Mouse (Mus musculus) urinary bladder, postnatal 4 days (tissue): Measurements from ENCODE around the gene Arhgap8.
"Not testable (repeated sequence)": the region's sequence is repeated elsewhere in the genome, so short reads cannot be mapped to it uniquely, and the experiment has no call there.

Experiments
- DNase-seq, 2 experiments: peaks; one replicate each; pipeline ENCODE4 v3.0.0; 2021 to 2022; ENCODE audit warnings: low spot score in 2 of 2

The Arhgap8 gene

DNA sequence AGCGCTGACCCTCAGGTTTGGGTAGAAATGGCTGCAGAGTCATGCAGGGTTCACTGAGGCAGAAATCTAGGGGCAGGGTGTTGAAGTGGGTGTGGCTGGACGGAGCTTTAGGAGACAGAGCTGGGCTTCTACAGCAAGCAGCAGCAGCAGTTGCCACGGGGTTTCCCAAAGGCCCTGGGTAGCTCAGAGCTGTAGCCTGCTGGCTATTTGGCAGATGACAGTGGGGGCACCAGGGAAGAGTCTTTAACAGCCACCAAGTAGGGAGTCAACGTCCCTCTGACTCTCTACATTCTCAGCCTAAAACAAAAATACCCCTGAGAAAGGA, 12.5 kb downstream of the Arhgap8 start:
- no peak for DNase-seq

DNA sequence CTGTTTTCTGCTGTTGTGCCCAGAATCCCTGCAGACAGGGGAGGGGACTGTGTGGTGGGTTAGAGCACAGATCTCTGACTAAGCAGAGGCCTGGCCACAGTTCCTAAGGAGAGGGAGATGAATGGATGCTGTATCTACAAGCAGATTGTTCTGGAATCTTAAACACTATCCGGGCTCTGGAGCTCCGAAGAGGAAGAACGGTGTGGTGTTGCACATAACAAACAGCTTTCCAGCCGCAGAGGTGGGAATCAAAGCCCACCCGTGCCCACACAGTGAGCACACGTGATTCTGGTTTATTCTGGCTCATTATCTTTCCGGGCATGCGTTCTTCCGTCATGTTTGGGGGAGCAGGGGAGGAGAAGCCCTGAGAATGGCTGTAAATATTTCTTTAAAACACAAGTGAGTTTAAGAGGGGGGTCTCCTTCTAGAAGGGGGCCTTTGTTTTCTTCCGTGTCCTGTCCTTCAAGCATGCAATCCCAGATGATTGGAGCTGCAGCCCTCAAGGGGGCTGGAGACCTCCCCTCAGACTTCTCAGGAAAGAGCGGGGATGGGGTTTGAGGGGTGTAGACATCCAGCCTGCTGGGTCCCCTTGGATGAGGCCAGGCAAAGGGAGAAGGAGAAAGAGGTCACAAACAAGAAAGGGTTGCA, 16.6 kb downstream of the Arhgap8 start:
- DNase-seq = no peak

DNA sequence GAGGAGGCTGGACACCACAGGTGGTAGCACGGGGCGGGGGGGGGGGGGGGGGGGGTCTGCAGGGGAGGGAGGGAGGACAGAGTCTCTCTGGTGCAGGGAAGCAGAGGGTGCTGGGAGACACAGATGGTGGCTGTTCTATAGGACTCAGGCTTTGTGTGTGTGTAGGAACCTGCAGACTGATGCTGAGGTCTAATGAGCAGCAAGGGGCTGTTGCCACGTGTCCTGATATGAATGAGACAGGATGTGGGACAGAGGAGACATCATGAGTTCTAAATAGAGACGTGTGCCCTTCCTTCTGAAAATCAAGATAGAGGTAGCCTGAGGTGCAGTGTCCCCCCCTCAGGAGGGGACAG, 17.1 kb downstream of the Arhgap8 start:
- DNase-seq = no peak

DNA sequence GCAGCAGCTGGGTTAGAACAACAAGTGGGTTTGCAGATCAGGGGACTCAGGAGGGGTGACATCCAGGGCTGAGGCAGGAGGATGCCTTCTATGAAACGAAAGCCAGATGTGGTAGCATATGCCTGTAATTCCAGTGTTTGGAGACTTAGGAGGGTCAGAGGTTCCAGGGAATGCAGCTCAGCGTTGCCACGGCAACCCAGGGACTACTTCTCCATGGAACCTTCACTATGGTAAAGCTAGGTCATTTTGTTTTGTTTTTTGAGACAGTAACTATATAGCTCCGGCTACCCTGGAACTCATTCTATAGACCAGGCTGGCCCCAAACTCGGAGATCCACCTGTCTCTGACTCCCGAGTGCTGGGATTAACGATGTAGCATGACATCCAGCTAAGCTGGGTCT, 18.4 kb downstream of the Arhgap8 start:
- DNase-seq = no peak

DNA sequence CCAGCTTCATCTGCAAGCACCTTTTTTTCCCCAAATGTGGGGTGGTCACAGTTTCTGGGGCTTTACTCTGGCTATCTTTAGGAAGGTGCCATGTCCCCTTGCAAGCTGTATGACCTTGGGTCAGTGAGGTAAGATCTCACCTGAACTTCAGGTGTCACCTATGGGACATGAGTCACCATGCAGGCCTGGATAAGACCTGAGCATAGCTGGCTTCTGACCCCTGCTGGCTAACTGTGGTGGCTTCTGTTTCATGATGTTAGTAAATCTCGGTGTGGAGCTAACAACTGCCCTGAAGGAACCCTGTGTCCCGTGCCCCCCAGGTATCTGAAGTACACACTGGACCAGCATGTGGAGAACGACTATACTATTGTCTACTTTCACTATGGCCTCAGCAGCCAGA, 21.7 kb downstream of the Arhgap8 start:
- no peak for DNase-seq

DNA sequence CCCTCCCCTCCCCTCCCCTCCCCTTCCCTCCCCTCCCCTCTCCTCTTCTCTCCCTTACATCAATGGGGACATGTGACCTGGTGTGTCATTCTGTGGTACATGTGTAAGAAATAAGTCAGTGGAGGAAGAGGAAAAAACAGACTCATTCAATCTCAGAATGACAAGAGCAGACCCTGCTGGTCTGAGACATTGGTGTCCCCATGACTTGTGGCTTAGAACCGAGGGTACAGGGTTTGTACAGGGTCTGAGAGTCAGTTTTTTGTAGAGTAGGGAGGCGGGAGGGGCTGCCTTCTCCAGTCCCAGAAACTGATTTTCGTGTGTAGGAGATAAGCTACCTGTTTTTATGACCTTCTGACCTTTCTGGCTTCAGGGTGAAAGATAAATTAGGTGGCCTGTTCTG, 23.5 kb downstream of the Arhgap8 start:
- DNase-seq = no peak

DNA sequence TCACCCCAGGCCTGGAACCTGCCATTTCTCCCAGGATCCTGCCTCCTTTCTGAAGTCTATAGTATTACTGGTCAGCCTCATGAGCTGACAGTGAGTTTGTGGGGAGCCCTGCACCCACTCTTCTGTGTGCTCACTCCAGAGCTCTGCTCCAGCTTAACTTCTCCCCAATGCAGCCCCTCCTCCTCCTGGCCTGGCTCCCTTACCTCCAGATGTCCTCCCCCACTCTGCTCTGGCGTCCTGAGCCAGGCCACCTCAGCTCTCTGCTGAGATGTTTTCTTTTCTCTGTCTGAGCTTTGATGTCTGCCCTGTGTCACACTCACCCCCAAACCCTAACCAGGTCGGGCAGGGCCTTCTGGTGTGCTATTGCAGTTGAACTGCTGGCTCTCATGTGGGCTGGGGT, 24.5 kb downstream of the Arhgap8 start:
- DNase-seq = no peak

DNA sequence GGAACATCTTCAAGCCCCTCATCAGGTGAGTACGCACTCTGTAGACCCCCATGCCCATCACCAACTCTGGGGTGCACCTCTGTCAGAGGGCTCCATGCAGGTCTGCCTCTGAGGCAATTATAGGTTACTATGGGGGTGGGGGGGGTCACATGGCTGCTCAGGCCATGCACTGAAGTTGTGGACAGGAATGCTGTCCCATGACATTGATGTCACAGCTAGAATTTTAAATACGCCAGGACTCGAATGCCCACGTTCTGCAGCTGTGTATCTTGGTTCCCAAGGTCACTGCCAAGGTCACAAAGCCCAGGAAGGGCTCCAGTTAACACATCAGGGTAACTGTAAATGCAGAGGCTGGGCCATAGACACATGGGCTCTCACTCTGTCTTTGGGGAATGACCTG, 26.0 kb downstream of the Arhgap8 start:
- no peak for DNase-seq

DNA sequence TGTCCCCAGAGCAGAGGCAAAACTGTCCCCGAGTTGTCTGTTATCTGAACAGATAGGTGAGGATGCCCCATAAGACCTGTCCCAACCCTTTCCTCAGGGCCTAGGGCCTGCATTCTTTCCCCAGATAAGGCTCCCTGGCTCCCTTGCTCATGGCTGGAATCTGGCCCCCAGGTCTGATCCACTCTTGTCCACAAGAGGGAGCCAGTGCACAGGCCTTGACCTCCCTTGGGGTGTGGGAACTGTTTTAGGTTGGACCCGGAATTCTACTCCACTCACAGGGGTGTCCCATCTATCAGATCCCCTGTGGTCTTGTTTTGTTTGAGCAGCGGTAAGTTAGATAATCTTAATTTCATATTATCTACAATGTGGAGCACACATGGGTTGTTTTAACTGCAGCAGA, 35.1 kb downstream of the Arhgap8 start:
- peak; percentile 59 to 82 for DNase-seq

DNA sequence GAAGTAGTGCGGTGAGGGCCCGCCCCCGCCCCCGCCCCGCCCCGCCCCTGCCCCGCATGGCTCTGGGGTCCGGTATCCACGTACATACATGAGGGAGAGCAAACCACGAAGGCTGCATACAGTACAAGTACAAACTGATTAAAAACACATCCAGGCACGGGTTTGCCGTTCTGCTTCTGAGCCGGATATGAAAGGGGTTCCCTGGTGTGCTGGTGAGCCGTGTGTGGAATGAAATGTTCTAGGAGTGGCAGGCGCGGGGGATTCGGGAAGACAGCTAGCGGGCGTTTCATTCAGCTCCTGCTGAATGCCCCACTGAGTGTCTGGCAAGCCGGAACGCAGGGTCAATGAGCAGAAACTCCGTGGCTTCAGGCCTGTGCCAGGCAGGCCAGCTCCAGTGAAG, 36.6 kb downstream of the Arhgap8 start:
- DNase-seq = no peak

DNA sequence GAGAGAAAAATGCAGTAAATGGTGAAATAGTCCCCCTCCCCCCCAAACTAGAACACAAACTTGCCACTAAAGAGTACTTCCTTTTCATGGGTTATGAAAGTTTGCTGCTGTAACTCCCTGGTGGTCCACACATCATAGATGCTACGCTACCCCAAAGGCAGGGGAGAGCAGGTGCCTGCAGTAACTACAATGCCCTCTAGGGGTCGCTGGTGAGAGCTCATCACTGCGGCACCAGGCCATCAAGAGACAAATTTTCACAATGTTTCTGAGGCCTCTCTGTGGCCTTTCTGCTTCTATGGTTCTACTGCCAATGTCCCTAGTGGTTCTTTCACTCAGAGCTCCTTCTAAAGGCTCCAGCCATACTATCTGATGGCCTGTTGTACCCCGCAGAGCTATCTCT, 38.6 kb downstream of the Arhgap8 start:
- no peak for DNase-seq

DNA sequence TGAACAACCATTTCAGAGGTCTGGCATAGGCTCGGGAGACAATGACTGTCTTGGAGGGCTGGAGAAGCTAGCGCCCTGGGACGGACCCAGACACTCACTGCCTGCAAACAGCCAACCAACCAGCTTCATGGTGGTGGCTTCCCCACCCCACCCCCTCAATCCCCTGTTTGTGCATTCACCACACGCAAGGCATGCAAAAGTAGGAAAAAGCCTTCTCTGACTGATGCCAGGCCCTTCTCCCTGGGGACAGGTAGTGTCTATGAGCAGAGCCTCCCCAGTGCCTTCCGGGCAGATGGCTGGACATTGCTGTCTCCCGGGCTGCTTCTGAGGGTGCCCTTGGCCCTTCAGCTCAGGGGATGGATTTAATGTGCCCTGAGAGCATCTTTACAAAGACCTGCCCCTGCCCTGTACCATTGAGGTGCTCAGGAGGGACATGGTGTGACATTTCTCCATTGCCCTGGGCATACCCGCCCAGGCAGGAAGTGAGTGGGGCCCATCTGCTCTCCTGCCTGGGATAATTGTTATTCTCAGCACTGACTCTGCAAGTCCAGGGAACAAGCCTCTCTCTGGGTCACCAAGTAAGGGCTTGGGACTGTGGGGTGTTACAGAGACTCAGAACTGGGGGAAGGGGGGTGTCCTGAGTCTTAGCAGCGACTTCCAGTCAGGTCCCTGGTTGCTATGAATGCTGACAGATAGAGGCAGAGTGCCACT, 43.0 kb downstream of the Arhgap8 start:
- DNase-seq = no peak

DNA sequence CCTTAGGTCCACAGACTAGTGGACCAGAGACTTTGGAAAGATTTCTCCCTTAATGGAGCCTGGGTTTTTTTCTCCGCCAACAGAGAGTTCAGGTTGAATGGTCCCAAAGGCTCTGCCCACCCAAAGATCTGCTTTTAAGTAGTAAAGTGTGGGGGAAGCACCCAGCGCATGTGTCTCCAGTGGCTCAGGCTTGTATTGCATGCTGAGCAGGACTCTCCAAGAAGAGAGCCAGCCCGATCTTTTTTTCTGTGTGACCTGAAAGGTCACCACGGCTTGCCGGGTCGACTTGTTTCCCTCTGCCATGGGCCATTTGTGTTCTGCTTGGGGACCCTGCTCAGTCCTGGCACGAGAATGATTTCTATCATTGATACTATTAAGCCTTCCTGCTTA, 43.6 kb downstream of the Arhgap8 start:
- no peak for DNase-seq

DNA sequence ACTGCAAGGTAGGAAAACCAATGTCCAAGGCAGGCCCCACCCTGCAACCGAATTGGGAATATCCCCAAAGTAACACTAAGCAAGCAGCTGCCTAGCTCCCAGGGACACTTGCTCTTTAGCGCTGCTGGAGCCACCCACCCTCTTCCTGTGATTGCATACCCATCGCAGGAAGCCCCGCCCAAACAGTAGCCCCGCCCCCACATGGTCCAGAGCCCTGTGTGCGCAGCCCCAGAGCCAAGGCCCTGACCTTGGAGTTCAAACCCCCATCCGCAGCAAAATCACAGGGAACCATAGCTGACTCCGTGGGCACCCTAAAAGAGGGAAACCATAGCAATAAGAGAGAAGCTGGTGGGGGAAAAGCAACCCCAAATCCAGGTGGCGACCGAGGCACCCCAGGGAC, 46.8 kb downstream of the Arhgap8 start:
- no peak for DNase-seq

DNA sequence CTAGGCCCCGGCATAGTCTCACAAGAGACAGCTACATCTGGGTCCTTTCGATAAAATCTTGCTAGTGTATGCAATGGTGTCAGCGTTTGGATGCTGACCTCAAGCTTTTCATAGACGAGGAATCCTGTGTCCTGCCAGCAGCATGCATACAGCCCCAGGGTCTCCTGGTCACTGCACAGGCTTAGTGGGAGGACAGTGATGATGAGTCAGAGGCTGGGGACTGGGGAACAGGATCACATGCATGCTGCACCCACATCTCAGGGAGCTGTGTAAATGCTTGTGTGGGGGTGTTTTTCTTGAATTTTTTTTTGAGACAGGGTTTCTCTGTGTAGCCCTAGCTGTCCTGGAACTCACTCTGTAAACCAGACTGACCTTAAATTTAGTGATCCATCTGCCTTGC, 48.7 kb downstream of the Arhgap8 start:
- not testable (repeated sequence) for DNase-seq

DNA sequence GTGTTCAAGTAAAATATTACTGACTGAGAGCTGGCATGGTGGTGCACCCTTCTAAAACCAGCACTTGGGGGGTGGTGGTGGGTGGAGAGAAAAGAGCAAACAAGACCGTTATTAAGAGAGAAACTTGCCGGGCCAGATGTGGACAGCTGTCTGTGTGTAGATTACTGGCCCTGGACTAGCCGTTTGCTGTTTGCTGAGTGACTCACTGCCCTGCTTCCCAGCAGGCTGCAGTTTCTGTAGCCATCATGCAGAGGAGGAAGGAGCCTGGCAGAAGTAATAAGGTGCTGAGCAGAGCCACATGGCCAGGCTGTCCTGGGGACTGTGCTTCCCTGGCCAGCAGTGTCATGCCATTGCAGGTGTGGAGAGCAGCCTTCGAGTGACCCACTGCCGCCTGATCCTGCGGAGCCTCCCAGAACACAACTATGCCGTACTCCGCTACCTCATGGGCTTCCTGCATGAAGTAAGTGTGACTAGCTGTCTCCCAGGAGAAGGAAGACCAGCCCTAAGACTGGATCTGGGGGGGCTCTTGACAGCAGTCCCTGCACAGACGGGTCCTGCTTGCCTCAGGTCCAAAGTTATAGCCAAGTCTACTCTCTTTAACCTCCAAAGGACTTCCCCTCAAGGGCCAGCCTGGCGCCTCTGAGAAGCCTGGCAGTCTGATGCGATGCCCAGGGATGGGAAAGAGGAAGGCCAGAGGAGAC, 49.9 kb downstream of the Arhgap8 start:
- DNase-seq = no peak

DNA sequence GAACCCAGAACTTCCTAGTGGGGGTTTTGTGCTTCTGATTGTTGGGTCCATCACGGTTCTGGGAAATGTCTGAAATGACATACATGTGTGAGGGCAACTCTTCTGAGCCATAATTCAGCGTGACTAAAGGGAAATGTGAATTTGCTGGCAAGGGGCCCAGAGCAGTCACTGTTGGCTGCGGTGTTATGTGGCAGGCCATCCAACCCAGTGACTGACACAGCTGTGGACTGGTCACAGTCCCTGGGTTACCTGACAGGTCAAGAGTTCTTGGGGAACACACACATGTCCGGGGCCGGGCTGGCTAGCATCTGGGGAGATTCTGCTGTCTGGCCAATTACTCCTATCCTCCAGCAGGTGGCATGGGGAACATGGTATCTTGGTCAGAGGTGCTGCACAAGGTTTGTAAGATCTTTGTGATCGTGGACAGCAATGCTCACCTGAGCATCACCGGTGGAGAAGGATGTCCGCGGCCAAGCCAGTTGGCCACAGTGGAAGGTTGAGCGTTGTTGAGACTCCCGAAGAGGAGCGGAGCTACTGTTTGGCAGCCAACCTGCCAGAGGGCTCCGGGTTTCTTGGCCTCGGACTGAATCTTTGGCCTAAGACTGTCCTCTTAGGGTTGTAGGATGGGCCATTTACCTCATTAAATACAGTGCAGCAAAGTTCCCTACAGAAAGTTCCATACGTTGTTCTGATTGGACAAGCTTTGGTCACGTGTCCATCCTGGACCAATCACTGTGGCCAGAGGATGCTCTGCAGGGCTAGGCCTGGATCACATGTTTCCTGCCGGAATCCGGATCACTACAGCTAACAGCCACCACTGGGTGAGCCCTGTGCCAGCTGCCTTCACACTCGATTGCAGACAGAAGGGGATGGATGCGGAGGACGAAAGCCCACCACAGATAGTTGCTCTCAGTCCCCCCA, 52.6 kb downstream of the Arhgap8 start:
- no peak for DNase-seq

DNA sequence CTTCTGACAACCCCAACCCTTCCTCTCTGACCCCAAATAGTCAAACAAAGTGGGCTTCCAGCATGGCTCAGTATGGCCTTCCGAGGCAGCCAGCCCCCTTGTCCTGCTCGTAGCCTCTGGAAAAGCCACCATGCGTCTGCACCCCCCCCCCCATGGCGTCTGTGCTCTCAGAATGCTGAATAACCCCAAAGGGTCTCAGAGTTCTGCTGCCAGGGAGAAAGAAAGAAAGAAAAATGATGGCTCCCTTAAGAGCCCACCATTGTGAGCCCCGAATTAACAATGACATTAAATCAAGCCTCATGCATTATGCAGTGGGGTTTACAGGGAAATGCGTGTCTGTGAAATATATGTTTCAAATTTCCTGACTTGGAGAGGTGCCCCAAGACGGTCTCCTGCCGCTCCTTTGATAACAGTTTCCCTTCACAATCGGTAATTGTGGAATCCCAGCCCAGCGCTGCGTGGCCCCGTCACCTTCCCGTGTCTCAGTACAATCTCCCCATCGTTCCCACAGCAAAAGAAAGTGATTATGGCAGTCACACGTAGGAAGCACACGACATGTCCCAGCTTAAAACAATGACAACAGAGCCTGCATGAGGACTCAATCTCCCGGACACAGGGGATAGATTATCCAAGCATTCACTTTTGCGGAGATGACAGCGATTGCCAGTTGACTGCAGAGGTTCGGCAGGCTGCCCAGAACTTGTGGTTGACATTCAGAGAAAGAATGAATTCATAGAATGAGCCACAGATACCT, 55.7 kb downstream of the Arhgap8 start:
- no peak for DNase-seq

DNA sequence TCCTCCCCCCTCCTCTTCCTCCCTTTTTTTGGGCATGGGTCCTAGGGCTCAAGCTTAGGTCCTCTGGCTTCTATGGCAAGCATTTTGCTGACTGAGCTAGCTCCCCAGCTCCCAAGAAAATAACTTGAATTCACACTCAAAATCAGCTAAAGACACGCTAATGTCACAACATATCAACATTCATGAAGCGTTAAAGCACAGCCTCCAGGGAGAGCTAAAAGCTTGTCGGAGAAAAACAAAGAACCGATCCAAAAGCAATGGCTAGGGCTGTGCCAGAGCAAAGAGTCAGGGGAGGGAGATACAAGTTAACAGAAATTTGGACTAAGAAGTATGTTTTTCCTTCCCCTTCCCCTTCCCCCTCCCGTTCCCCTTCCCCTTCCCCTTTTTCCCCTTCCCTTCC, 58.7 kb downstream of the Arhgap8 start:
- no peak for DNase-seq

DNA sequence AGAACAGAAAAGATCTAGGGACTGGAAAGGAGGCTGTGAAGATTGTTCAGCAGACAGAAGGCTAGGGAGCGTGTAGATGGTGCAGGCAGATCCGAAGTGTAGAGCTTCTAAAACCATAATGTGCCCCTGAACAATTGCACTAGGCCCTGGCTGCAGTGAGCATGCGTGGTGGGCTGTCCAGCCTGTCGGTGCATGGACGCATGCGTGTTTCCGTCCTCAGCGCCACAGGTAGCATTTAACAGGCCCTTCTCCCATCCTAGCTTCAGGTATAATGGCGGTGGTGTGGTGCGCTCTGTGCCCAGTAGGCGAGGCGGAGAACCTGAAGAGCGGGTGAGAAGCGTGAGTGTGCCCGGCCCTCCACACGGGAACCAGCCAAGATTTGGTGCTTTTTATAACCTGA, 65.0 kb downstream of the Arhgap8 start:
- no peak for DNase-seq

DNA sequence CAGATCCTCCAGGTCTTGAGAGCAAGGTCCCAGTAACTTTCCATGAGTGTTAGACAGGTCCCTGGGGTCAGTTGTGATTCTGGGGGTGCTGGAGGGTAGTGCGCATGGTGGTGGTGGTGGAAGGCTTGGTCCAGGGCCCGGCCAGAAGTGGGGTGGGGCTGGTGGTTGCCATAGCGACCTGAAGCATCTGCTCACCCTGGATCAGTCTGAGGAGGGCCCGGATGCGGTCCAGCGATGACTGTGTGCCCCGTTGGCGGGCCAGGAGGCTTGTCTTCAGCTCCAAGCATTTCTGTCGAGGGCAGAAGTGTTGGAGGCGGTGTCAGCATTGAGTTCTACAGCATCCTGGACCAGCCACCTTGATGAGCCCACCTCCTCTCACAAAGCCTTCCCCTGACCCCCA, 67.3 kb downstream of the Arhgap8 start:
- no peak for DNase-seq

DNA sequence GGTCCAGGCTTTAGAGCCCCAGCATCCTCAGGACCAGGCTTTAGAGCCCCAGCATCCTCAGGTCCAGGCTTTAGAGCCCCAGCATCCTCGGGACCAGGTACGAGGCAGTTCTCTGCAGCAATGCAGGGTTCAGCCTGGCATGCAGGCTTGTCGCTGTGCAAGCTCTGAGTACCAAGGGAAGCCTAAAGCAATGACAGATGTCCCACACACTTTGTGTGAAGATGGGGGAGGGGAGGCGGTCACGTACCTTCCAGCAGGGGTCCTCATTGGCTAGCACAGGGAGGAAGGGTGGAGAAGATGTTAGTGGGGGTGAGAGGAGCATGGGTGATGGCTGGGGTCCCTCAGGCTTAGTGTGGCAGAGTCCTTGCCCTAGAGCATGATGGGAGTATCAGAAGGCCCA, 73.8 kb downstream of the Arhgap8 start:
- DNase-seq = no peak
